Mouse (Mus musculus): ENCODE measurements at regions not wholly inside any gene's neighbourhood (a gene's known extent, or its start where the extent isn't known, plus 50 kb on each side); places are given as distances from the start of the nearest gene placed in this dataset.
"Not testable (repeated sequence)": the region's sequence is repeated elsewhere in the genome, so short reads cannot be mapped to it uniquely, and the experiment has no call there.

GRCm38 (mm10) chr15:19242962-19243361, 424.2 kb downstream of the Cdh10 start:
- 61% methylated on average over 2 of the region's 2 CpGs for WGBS
- not testable (repeated sequence) for ATAC-seq (ENCODE audit: low FRiP score, low read depth); H3K4me3 ChIP-seq

GRCm38 (mm10) chr15:19247489-19247888, 428.7 kb downstream of the Cdh10 start:
- Histone ChIP-seq H3K27ac (replicated peaks) (no peak overlapping the region), H3K4me1 (no peaks in the 10 kb centered on the region), H3K27me3 (no peaks in the 10 kb centered on the region), H3K4me3 (no peak overlapping the region), H3K4me2 (replicated peaks) (no peak overlapping the region), H3K9me3 (no peaks in the 10 kb centered on the region; the same call in 1 of the 2 replicates), H3K36me3 (no peaks in the 10 kb centered on the region), H3K9ac (replicated peaks) (no peak overlapping the region)
- ATAC-seq (ENCODE audit: low FRiP score, low read depth) = no peak
- WGBS = 85% methylated on average over 4 of the region's 4 CpGs

More at GRCm38 (mm10) chr15:19242962-19243361, 424.2 kb downstream of the Cdh10 start:
- H3K27me3 ChIP-seq; H3K27ac ChIP-seq (replicated peaks); H3K9ac ChIP-seq (replicated peaks); H3K4me1 ChIP-seq; H3K9me3 ChIP-seq; H3K4me2 ChIP-seq (replicated peaks); H3K36me3 ChIP-seq: not testable (repeated sequence)

- Histone ChIP-seq H3K4me3 (no peak overlapping the region), H3K4me1 (no peaks in the 10 kb centered on the region), H3K27ac (replicated peaks) (no peak overlapping the region), H3K9me3 (no peaks in the 10 kb centered on the region), H3K4me2 (replicated peaks) (no peak overlapping the region), H3K36me3 (no peaks in the 10 kb centered on the region), H3K9ac (replicated peaks) (no peak overlapping the region), H3K27me3 (no peaks in the 10 kb centered on the region)
- peak; percentile 9; the same call in 1 of the 2 replicates for ATAC-seq (ENCODE audit: low FRiP score, low read depth)
- 48% methylated on average over 10 of the region's 10 CpGs for WGBS
Observed at GRCm38 (mm10) chr15:19275968-19276826, 457.4 kb downstream of the Cdh10 start.

GRCm38 (mm10) chr15:19316380-19316779, 497.6 kb downstream of the Cdh10 start:
- H3K4me3 ChIP-seq = no peak overlapping the region
- no peak overlapping the region for H3K4me2 ChIP-seq (replicated peaks)
- H3K9ac ChIP-seq (replicated peaks) = no peak overlapping the region
- H3K36me3 ChIP-seq = no peaks in the 10 kb centered on the region
- no peak overlapping the region for H3K27ac ChIP-seq (replicated peaks)
- no peak for ATAC-seq (ENCODE audit: low FRiP score, low read depth)
- no peaks in the 10 kb centered on the region for H3K27me3 ChIP-seq
- H3K9me3 ChIP-seq = no peaks in the 10 kb centered on the region
- H3K4me1 ChIP-seq = no peaks in the 10 kb centered on the region
- 90% methylated on average over 1 of the region's 1 CpGs for WGBS

- no peak overlapping the region for H3K4me2 ChIP-seq (replicated peaks)
- no peaks in the 10 kb centered on the region for H3K9me3 ChIP-seq
- H3K4me3 ChIP-seq = no peak overlapping the region
- no peaks in the 10 kb centered on the region for H3K27me3 ChIP-seq
- H3K36me3 ChIP-seq = no peaks in the 10 kb centered on the region
- H3K4me1 ChIP-seq = no peaks in the 10 kb centered on the region
- no peak overlapping the region for H3K27ac ChIP-seq (replicated peaks)
- WGBS = 78% methylated on average over 1 of the region's 1 CpGs
- H3K9ac ChIP-seq (replicated peaks) = no peak overlapping the region
- ATAC-seq (ENCODE audit: low FRiP score, low read depth) = no peak
Observed at GRCm38 (mm10) chr15:19356322-19356721, 537.6 kb downstream of the Cdh10 start.

GRCm38 (mm10) chr15:19360650-19361049, 541.9 kb downstream of the Cdh10 start:
- Histone ChIP-seq H3K4me3 (no peak overlapping the region), H3K36me3 (no peaks in the 10 kb centered on the region), H3K9ac (replicated peaks) (no peak overlapping the region), H3K27me3 (no peaks in the 10 kb centered on the region), H3K4me2 (replicated peaks) (no peak overlapping the region), H3K9me3 (no peaks in the 10 kb centered on the region), H3K27ac (replicated peaks) (no peak overlapping the region), H3K4me1 (no peaks in the 10 kb centered on the region)
- 36% methylated on average over 3 of the region's 3 CpGs for WGBS
- ATAC-seq (ENCODE audit: low FRiP score, low read depth) = peak; percentile 60; the same call in 1 of the 2 replicates

- Histone ChIP-seq H3K4me1 (no peaks in the 10 kb centered on the region), H3K9ac (replicated peaks) (no peak overlapping the region), H3K36me3 (no peaks in the 10 kb centered on the region), H3K27me3 (no peaks in the 10 kb centered on the region), H3K4me3 (no peak overlapping the region), H3K9me3 (no peaks in the 10 kb centered on the region), H3K27ac (replicated peaks) (no peak overlapping the region), H3K4me2 (replicated peaks) (no peak overlapping the region)
- WGBS = 85% methylated on average over 4 of the region's 4 CpGs
- ATAC-seq (ENCODE audit: low FRiP score, low read depth) = no peak
Observed at GRCm38 (mm10) chr15:19389951-19390350, 571.2 kb downstream of the Cdh10 start.

- Histone ChIP-seq H3K4me3 (no peak overlapping the region), H3K4me2 (replicated peaks) (no peak overlapping the region), H3K4me1 (no peaks in the 10 kb centered on the region), H3K9me3 (no peaks in the 10 kb centered on the region), H3K27me3 (no peaks in the 10 kb centered on the region), H3K36me3 (no peaks in the 10 kb centered on the region), H3K27ac (replicated peaks) (no peak overlapping the region), H3K9ac (replicated peaks) (no peak overlapping the region)
- 69% methylated on average over 6 of the region's 6 CpGs for WGBS
- ATAC-seq (ENCODE audit: low FRiP score, low read depth) = peak; percentile 78
Observed at GRCm38 (mm10) chr15:19391250-19391982, 572.7 kb downstream of the Cdh10 start.

- Histone ChIP-seq H3K9me3 (no peaks in the 10 kb centered on the region), H3K36me3 (no peaks in the 10 kb centered on the region), H3K4me3 (no peak overlapping the region), H3K27me3 (no peaks in the 10 kb centered on the region), H3K4me2 (replicated peaks) (no peak overlapping the region), H3K4me1 (no peaks in the 10 kb centered on the region), H3K9ac (replicated peaks) (no peak overlapping the region), H3K27ac (replicated peaks) (no peak overlapping the region)
- ATAC-seq (ENCODE audit: low FRiP score, low read depth) = no peak
- WGBS = 96% methylated on average over 1 of the region's 1 CpGs
Observed at GRCm38 (mm10) chr15:19395681-19396080, 576.9 kb downstream of the Cdh10 start.
